Mouse (Mus musculus): ENCODE data around the gene Atp13a2. TPM values are rescaled to one million over a fixed set of nuclear protein-coding genes. Genes with fewer than 3 reads are reported as not detected.

Atp13a2 gene
- polyA plus RNA-seq, 1 experiment from 2014 or later = 10.9 TPM

- no peak for ATAC-seq
- 31% methylated on average over 7 of the region's 7 CpGs for WGBS
- Histone ChIP-seq H3K9ac (ENCODE audit: low read depth, low read length) (peak overlapping the region; percentile 85), H3K9me3 (ENCODE audit: control insufficient read depth) (no peaks in the 10 kb centered on the region), H3K27ac (ENCODE audit: low read depth, low read length) (no peak overlapping the region), H3K4me1 (replicated peaks; ENCODE audit: control insufficient read depth, insufficient read depth, low read length) (peaks cover 4% of the 10 kb centered on the region; the same call in 1 of the 2 replicates), H3K4me2 (replicated peaks; ENCODE audit: low read depth) (peak overlapping the region; percentile 95), H3K27me3 (replicated peaks; ENCODE audit: control insufficient read depth, insufficient read depth, low read length) (no peaks in the 10 kb centered on the region), H3K4me3 (ENCODE audit: low read depth, low read length) (peak overlapping the region; percentile 86), H3K36me3 (ENCODE audit: control insufficient read depth, insufficient read depth) (peaks cover 9% of the 10 kb centered on the region; the same call in 1 of the 2 replicates)
- no peak for TF ChIP-seq CTCF (IDR thresholded peaks at IDR 0.05; ENCODE audit: low read depth)
These were observed 803 bp downstream of the Atp13a2 start for GRCm38 (mm10) chr4:140987476-140987875.

GRCm38 (mm10) chr4:140988706-140989290, 2.1 kb downstream of the Atp13a2 start:
- no peak overlapping the region for H3K4me2 ChIP-seq (replicated peaks; ENCODE audit: low read depth)

DNA sequence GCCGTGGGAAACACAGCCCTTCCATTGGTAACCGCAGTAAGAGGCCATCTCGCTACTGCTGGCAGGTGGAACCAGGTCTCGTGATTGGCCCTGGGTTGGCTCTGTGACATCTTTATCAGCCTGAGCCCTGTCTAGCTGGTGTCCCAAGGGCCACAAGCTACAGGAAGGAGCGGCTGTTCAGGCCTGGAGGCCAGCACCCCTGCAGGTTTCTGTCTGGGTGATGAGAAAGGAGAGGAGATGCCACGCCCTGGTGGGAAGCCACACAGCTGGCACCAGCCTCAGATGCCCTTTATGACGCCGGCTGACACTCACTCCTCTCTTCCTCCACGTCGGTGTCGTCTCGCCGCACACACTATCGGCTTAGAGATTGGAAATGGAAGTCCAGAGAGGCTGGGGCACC, 2.8 kb downstream of the Atp13a2 start:
- H3K27ac ChIP-seq (ENCODE audit: low read depth, low read length) = no peak overlapping the region
- peaks cover 4% of the 10 kb centered on the region; the same call in 1 of the 2 replicates for H3K4me1 ChIP-seq (replicated peaks; ENCODE audit: control insufficient read depth, insufficient read depth, low read length)
- no peak overlapping the region for H3K4me3 ChIP-seq (ENCODE audit: low read depth, low read length)
- no peaks in the 10 kb centered on the region for H3K9me3 ChIP-seq (ENCODE audit: control insufficient read depth)
- TF ChIP-seq CTCF (IDR thresholded peaks at IDR 0.05; ENCODE audit: low read depth) = no peak
- 84% methylated on average over 14 of the region's 14 CpGs for WGBS
- H3K36me3 ChIP-seq (ENCODE audit: control insufficient read depth, insufficient read depth) = peaks cover 19% of the 10 kb centered on the region; the same call in 1 of the 2 replicates
- no peak for ATAC-seq
- no peaks in the 10 kb centered on the region for H3K27me3 ChIP-seq (replicated peaks; ENCODE audit: control insufficient read depth, insufficient read depth, low read length)
- H3K9ac ChIP-seq (ENCODE audit: low read depth, low read length) = no peak overlapping the region
- H3K4me2 ChIP-seq (replicated peaks; ENCODE audit: low read depth) = no peak overlapping the region

More at GRCm38 (mm10) chr4:140988706-140989290, 2.1 kb downstream of the Atp13a2 start:
- no peak overlapping the region for H3K4me3 ChIP-seq (ENCODE audit: low read depth, low read length)
- peaks cover 4% of the 10 kb centered on the region; the same call in 1 of the 2 replicates for H3K4me1 ChIP-seq (replicated peaks; ENCODE audit: control insufficient read depth, insufficient read depth, low read length)
- peaks cover 12% of the 10 kb centered on the region; the same call in 1 of the 2 replicates for H3K36me3 ChIP-seq (ENCODE audit: control insufficient read depth, insufficient read depth)
- no peak overlapping the region for H3K9ac ChIP-seq (ENCODE audit: low read depth, low read length)
- ATAC-seq = no peak; the same call in 1 of the 2 replicates
- H3K9me3 ChIP-seq (ENCODE audit: control insufficient read depth) = no peaks in the 10 kb centered on the region
- no peak for TF ChIP-seq CTCF (IDR thresholded peaks at IDR 0.05; ENCODE audit: low read depth)
- H3K27ac ChIP-seq (ENCODE audit: low read depth, low read length) = no peak overlapping the region
- WGBS = 69% methylated on average over 7 of the region's 7 CpGs
- H3K27me3 ChIP-seq (replicated peaks; ENCODE audit: control insufficient read depth, insufficient read depth, low read length) = no peaks in the 10 kb centered on the region

- Histone ChIP-seq H3K36me3 (ENCODE audit: control insufficient read depth, insufficient read depth) (peaks cover 46% of the 10 kb centered on the region), H3K27me3 (replicated peaks; ENCODE audit: control insufficient read depth, insufficient read depth, low read length) (no peaks in the 10 kb centered on the region), H3K9ac (ENCODE audit: low read depth, low read length) (no peak overlapping the region), H3K9me3 (ENCODE audit: control insufficient read depth) (no peaks in the 10 kb centered on the region), H3K4me2 (replicated peaks; ENCODE audit: low read depth) (no peak overlapping the region), H3K4me1 (replicated peaks; ENCODE audit: control insufficient read depth, insufficient read depth, low read length) (peaks cover 4% of the 10 kb centered on the region; the same call in 1 of the 2 replicates), H3K27ac (ENCODE audit: low read depth, low read length) (no peak overlapping the region), H3K4me3 (ENCODE audit: low read depth, low read length) (no peak overlapping the region)
- no peak for ATAC-seq
- TF ChIP-seq CTCF (IDR thresholded peaks at IDR 0.05; ENCODE audit: low read depth) = no peak
- 93% methylated on average over 20 of the region's 20 CpGs for WGBS
These were observed 5.5 kb downstream of the Atp13a2 start for GRCm38 (mm10) chr4:140992215-140992614.

DNA sequence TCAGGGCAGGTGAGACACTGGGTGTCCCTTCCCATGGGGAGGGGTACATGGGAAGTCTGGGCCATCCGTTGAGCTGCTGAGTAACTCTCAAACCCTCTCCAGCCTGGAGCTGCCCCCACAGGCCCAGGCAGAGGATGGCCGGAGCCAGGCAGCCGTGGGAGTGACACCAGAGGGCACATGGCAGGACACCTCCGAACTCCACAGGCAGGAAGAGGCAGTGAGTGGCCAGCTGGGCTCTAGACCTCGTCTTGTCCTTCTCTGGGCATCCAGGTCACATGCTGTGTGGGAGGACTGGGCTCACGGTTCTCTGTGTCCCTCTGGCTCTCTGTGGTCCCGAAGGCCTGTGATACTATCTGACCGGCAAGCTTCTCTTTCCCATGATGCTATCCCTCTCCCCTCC, 7.2 kb downstream of the Atp13a2 start:
- Histone ChIP-seq H3K27me3 (replicated peaks; ENCODE audit: control insufficient read depth, insufficient read depth, low read length) (no peaks in the 10 kb centered on the region), H3K27ac (ENCODE audit: low read depth, low read length) (no peak overlapping the region), H3K4me3 (ENCODE audit: low read depth, low read length) (no peak overlapping the region), H3K4me2 (replicated peaks; ENCODE audit: low read depth) (no peak overlapping the region), H3K4me1 (replicated peaks; ENCODE audit: control insufficient read depth, insufficient read depth, low read length) (no peaks in the 10 kb centered on the region), H3K9me3 (ENCODE audit: control insufficient read depth) (no peaks in the 10 kb centered on the region), H3K36me3 (ENCODE audit: control insufficient read depth, insufficient read depth) (peaks cover 55% of the 10 kb centered on the region), H3K9ac (ENCODE audit: low read depth, low read length) (no peak overlapping the region)
- no peak for ATAC-seq
- no peak for TF ChIP-seq CTCF (IDR thresholded peaks at IDR 0.05; ENCODE audit: low read depth)
- WGBS = 92% methylated on average over 8 of the region's 8 CpGs

GRCm38 (mm10) chr4:140995811-140996210, 9.1 kb downstream of the Atp13a2 start:
- Histone ChIP-seq H3K36me3 (ENCODE audit: control insufficient read depth, insufficient read depth) (peaks cover 62% of the 10 kb centered on the region), H3K27me3 (replicated peaks; ENCODE audit: control insufficient read depth, insufficient read depth, low read length) (no peaks in the 10 kb centered on the region), H3K4me3 (ENCODE audit: low read depth, low read length) (no peak overlapping the region), H3K4me2 (replicated peaks; ENCODE audit: low read depth) (no peak overlapping the region), H3K4me1 (replicated peaks; ENCODE audit: control insufficient read depth, insufficient read depth, low read length) (no peaks in the 10 kb centered on the region), H3K9ac (ENCODE audit: low read depth, low read length) (no peak overlapping the region), H3K27ac (ENCODE audit: low read depth, low read length) (no peak overlapping the region), H3K9me3 (ENCODE audit: control insufficient read depth) (no peaks in the 10 kb centered on the region)
- 91% methylated on average over 8 of the region's 8 CpGs for WGBS
- no peak for TF ChIP-seq CTCF (IDR thresholded peaks at IDR 0.05; ENCODE audit: low read depth)
- no peak for ATAC-seq

All from intestine, postnatal 0 days (tissue).